Mouse (Mus musculus): ENCODE measurements around the gene Aurka. TPM values are rescaled to one million over a fixed set of nuclear protein-coding genes. Genes with fewer than 3 reads are reported as not detected.

The Aurka gene
- polyA plus RNA-seq, 1 experiment: 153 TPM

DNA sequence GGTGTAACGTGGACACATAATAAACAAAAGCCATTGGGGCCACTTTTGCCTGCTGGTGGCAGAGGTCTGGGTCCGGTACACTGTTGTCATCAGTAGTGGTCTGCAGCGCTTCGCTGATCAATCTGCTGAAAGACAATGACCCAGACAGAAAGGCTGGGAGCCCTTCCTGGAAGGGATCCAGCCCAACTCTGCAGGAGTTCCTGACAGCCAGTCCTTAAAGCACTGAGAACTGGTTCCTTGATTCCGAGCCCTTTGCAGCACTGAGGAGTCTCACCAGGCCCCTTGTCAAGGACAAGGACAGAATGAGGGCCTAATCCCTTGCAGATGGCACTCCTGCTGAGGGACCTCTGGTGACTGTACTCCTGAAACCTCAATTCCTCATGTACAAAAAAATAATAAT is 28.7 kb downstream of the Aurka start:
- Histone ChIP-seq H3K4me1 (ENCODE audit: control insufficient read depth, insufficient read depth, low read length) (peaks cover 3% of the 10 kb centered on the region), H3K36me3 (ENCODE audit: control insufficient read depth, insufficient read depth, low read length, poor library complexity, severe bottlenecking) (no peaks in the 10 kb centered on the region)

DNA sequence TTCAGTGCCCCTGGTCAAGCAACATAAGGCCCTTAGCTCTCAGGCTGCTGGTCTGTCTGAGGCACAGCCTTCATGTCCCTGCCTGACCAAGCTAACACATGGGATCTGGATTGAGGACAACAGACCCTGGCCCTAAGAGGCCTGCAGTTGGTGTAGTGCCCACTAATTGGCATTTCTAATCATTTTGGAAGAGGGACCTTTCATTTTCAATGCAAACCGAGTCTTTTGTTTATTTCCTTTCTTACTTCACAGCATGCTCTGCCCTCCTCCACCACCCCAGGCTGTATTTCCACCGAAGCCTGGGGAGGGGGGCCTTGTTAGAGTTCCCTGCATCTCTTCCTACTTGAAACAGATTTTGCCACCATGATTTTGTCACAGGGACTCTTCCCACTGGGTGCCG is 29.4 kb downstream of the Aurka start:
- H3K27me3 ChIP-seq (ENCODE audit: control insufficient read depth, insufficient read depth, low read length, poor library complexity, severe bottlenecking): no peaks in the 10 kb centered on the region
- no peaks in the 10 kb centered on the region for H3K9me3 ChIP-seq (replicated peaks; ENCODE audit: control insufficient read depth, insufficient read depth, low read length, poor library complexity, severe bottlenecking)

More for the DNA sequence above, 28.7 kb downstream of the Aurka start:
- Histone ChIP-seq H3K9ac (ENCODE audit: low read depth, poor library complexity, severe bottlenecking) (no peak overlapping the region), H3K4me3 (ENCODE audit: low read depth, low read length) (no peak overlapping the region), H3K27me3 (ENCODE audit: control insufficient read depth, insufficient read depth, low read length, poor library complexity, severe bottlenecking) (no peaks in the 10 kb centered on the region), H3K27ac (ENCODE audit: insufficient read depth, low read length) (no peak overlapping the region), H3K9me3 (replicated peaks; ENCODE audit: control insufficient read depth, insufficient read depth, low read length, poor library complexity, severe bottlenecking) (no peaks in the 10 kb centered on the region)
- TF ChIP-seq EP300 (IDR thresholded peaks at IDR 0.05; ENCODE audit: insufficient read depth, low read depth, low read length) (no peak), CTCF (IDR thresholded peaks at IDR 0.05; ENCODE audit: low read depth, low read length) (no peak)

DNA sequence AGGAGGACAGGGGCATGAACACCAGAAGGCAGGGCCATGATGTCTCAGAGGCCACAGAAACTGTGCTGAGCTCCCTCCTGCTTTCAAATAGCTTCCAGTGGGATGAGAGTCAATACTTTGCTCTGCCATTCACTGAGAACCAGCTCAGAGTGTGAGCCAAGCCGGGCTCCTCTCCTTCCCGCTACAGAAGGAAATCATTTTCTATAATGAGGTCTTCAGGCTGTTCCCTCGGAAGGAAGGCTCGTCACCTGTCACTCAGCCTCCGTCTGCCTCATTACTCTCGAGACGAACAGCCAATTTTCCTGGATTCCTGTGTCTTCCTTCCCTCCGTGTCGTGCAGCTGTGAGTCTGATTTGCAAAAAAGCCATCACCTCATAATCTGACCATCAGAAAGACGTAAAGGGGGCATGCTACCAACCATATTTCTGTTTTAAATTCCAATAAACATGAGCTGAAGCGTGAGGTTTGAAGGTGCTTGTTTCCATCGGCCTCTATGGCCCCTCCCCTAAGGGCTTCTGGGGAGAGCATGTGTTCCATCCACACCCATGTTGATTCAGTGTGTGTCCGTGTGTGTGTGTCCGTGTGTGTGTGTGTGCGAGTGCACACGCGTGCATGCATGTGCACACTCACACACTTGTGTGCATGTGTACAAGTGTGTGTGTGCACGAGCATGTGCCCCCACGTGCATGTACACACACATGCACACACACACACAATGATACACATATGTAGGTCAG is 32.0 kb downstream of the Aurka start:
- H3K9me3 ChIP-seq (replicated peaks; ENCODE audit: control insufficient read depth, insufficient read depth, low read length, poor library complexity, severe bottlenecking): no peaks in the 10 kb centered on the region
- no peaks in the 10 kb centered on the region for H3K27me3 ChIP-seq (ENCODE audit: control insufficient read depth, insufficient read depth, low read length, poor library complexity, severe bottlenecking)
- no peak for TF ChIP-seq POLR2A (IDR thresholded peaks at IDR 0.05; ENCODE audit: insufficient read depth, low read length)
- no peak for TF ChIP-seq EP300 (IDR thresholded peaks at IDR 0.05; ENCODE audit: insufficient read depth, low read depth, low read length)
- no peak for TF ChIP-seq CTCF (IDR thresholded peaks at IDR 0.05; ENCODE audit: low read depth, low read length)
- H3K36me3 ChIP-seq (ENCODE audit: control insufficient read depth, insufficient read depth, low read length, poor library complexity, severe bottlenecking): no peaks in the 10 kb centered on the region
- H3K9ac ChIP-seq (ENCODE audit: low read depth, poor library complexity, severe bottlenecking): no peak overlapping the region
- no peaks in the 10 kb centered on the region for H3K4me1 ChIP-seq (ENCODE audit: control insufficient read depth, insufficient read depth, low read length)
- no peak overlapping the region for H3K4me3 ChIP-seq (ENCODE audit: low read depth, low read length)
- H3K27ac ChIP-seq (ENCODE audit: insufficient read depth, low read length): no peak overlapping the region

More for the DNA sequence above, 29.4 kb downstream of the Aurka start:
- no peak overlapping the region for H3K4me3 ChIP-seq (ENCODE audit: low read depth, low read length)
- TF ChIP-seq POLR2A (IDR thresholded peaks at IDR 0.05; ENCODE audit: insufficient read depth, low read length) (no peak), CTCF (IDR thresholded peaks at IDR 0.05; ENCODE audit: low read depth, low read length) (no peak), EP300 (IDR thresholded peaks at IDR 0.05; ENCODE audit: insufficient read depth, low read depth, low read length) (no peak)
- H3K27ac ChIP-seq (ENCODE audit: insufficient read depth, low read length): no peak overlapping the region
- H3K4me1 ChIP-seq (ENCODE audit: control insufficient read depth, insufficient read depth, low read length): no peaks in the 10 kb centered on the region
- no peaks in the 10 kb centered on the region for H3K36me3 ChIP-seq (ENCODE audit: control insufficient read depth, insufficient read depth, low read length, poor library complexity, severe bottlenecking)
- H3K9ac ChIP-seq (ENCODE audit: low read depth, poor library complexity, severe bottlenecking): no peak overlapping the region

- no peak overlapping the region for H3K9ac ChIP-seq (ENCODE audit: low read depth, poor library complexity, severe bottlenecking)
- no peaks in the 10 kb centered on the region for H3K27me3 ChIP-seq (ENCODE audit: control insufficient read depth, insufficient read depth, low read length, poor library complexity, severe bottlenecking)
- no peaks in the 10 kb centered on the region for H3K36me3 ChIP-seq (ENCODE audit: control insufficient read depth, insufficient read depth, low read length, poor library complexity, severe bottlenecking)
- no peak overlapping the region for H3K27ac ChIP-seq (ENCODE audit: insufficient read depth, low read length)
- TF ChIP-seq POLR2A (IDR thresholded peaks at IDR 0.05; ENCODE audit: insufficient read depth, low read length) (no peak), EP300 (IDR thresholded peaks at IDR 0.05; ENCODE audit: insufficient read depth, low read depth, low read length) (no peak), CTCF (IDR thresholded peaks at IDR 0.05; ENCODE audit: low read depth, low read length) (peak; percentile 97)
- no peak overlapping the region for H3K4me3 ChIP-seq (ENCODE audit: low read depth, low read length)
- H3K9me3 ChIP-seq (replicated peaks; ENCODE audit: control insufficient read depth, insufficient read depth, low read length, poor library complexity, severe bottlenecking): no peaks in the 10 kb centered on the region
- H3K4me1 ChIP-seq (ENCODE audit: control insufficient read depth, insufficient read depth, low read length): no peaks in the 10 kb centered on the region
Measured at GRCm38 (mm10) chr2:172329179-172329578, 41.2 kb downstream of the Aurka start.

DNA sequence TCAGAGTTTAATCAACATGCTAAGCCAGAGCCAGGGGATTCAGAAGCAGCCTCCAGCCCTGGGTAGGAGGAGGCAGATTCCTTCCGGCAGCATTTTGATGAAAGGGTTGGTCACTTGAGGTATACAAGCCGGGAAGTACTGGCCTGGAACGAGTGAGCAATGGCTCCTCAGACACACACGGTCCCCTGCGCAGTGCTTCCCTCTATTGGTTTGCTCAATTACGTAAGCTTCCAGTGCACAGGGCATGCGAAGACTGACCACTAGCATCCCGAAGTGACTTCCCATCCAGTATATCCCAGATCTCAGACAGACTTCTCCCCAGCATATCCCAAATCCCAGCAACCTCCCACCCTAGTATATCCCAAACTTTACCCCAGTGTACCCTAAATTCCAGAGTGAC is 42.1 kb downstream of the Aurka start:
- H3K4me3 ChIP-seq (ENCODE audit: low read depth, low read length): no peak overlapping the region
- no peaks in the 10 kb centered on the region for H3K9me3 ChIP-seq (replicated peaks; ENCODE audit: control insufficient read depth, insufficient read depth, low read length, poor library complexity, severe bottlenecking)
- H3K27me3 ChIP-seq (ENCODE audit: control insufficient read depth, insufficient read depth, low read length, poor library complexity, severe bottlenecking): no peaks in the 10 kb centered on the region
- no peak for TF ChIP-seq POLR2A (IDR thresholded peaks at IDR 0.05; ENCODE audit: insufficient read depth, low read length)
- peak; percentile 45 for TF ChIP-seq CTCF (IDR thresholded peaks at IDR 0.05; ENCODE audit: low read depth, low read length)
- TF ChIP-seq EP300 (IDR thresholded peaks at IDR 0.05; ENCODE audit: insufficient read depth, low read depth, low read length): no peak
- no peak overlapping the region for H3K27ac ChIP-seq (ENCODE audit: insufficient read depth, low read length)
- no peaks in the 10 kb centered on the region for H3K4me1 ChIP-seq (ENCODE audit: control insufficient read depth, insufficient read depth, low read length)
- H3K9ac ChIP-seq (ENCODE audit: low read depth, poor library complexity, severe bottlenecking): no peak overlapping the region
- H3K36me3 ChIP-seq (ENCODE audit: control insufficient read depth, insufficient read depth, low read length, poor library complexity, severe bottlenecking): no peaks in the 10 kb centered on the region

DNA sequence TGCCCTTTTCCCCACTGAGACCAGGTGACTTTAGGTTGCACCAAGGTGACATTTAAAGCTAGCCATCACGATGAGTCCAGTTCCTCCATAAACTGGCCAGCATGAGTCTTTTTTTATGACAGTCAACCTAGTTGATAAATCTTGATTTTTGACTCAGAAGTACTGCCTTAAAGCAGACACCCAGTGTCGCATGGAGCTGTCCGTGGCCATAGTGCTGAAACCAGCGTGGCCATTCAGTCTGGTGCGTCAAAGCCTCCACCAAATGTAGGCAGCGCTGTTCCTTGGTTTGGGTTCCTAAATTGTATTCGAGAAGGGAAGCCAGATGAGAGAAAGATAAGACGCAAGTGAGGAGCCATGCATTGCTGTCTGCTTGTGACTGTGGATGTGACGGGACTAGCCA is 49.5 kb downstream of the Aurka start:
- H3K27me3 ChIP-seq (ENCODE audit: control insufficient read depth, insufficient read depth, low read length, poor library complexity, severe bottlenecking): no peaks in the 10 kb centered on the region; the same call in 1 of the 2 replicates
- H3K4me1 ChIP-seq (ENCODE audit: control insufficient read depth, insufficient read depth, low read length): no peaks in the 10 kb centered on the region
- no peak overlapping the region for H3K27ac ChIP-seq (ENCODE audit: insufficient read depth, low read length)
- no peak overlapping the region for H3K4me3 ChIP-seq (ENCODE audit: low read depth, low read length)
- H3K9me3 ChIP-seq (replicated peaks; ENCODE audit: control insufficient read depth, insufficient read depth, low read length, poor library complexity, severe bottlenecking): no peaks in the 10 kb centered on the region
- TF ChIP-seq CTCF (IDR thresholded peaks at IDR 0.05; ENCODE audit: low read depth, low read length): no peak
- TF ChIP-seq POLR2A (IDR thresholded peaks at IDR 0.05; ENCODE audit: insufficient read depth, low read length): no peak
- no peak overlapping the region for H3K9ac ChIP-seq (ENCODE audit: low read depth, poor library complexity, severe bottlenecking)
- H3K36me3 ChIP-seq (ENCODE audit: control insufficient read depth, insufficient read depth, low read length, poor library complexity, severe bottlenecking): no peaks in the 10 kb centered on the region
